Mouse (Mus musculus) forebrain, postnatal 0 days (tissue): Measurements from ENCODE around the gene Smarca1. TPM values are rescaled to one million over a fixed set of nuclear protein-coding genes. Genes with fewer than 3 reads are reported as not detected.

ENCODE experiments used
- ATAC-seq: fragments of 200-750 bp; cut with Nextera tagmentation; 2 replicates; pipeline ENCODE4 v1.8.0; 2017; ENCODE audit warnings: mild to moderate bottlenecking, moderate library complexity
- DNase-seq: peaks from one replicate; pipeline ENCODE4 v3.0.0-alpha.2; 2015
- H3K27ac ChIP-seq: fragments of 300-500 bp; sonication (generic); 2 replicates; pipeline ENCODE4 v1.5.1; 2014; ENCODE audit warnings: low read depth, mild to moderate bottlenecking, antibody characterized with exemption, low read length, moderate library complexity, mixed read lengths
- H3K27me3 ChIP-seq: fragments of 300-500 bp; sonication (generic); 2 replicates; pipeline ENCODE4 v1.6.1; 2014; ENCODE audit warnings: mild to moderate bottlenecking, low read length, mixed read lengths; ENCODE audit not compliant: insufficient read depth
- H3K36me3 ChIP-seq: fragments of 300-500 bp; sonication (generic); 2 replicates; pipeline ENCODE4 v1.6.1; 2014; ENCODE audit warnings: mild to moderate bottlenecking, moderate library complexity; ENCODE audit not compliant: insufficient read depth
- H3K4me1 ChIP-seq: fragments of 300-500 bp; sonication (generic); 2 replicates; pipeline ENCODE4 v1.6.1; 2014; ENCODE audit warnings: antibody characterized with exemption; ENCODE audit not compliant: insufficient read depth
- H3K4me2 ChIP-seq: fragments of 300-500 bp; sonication (generic); 2 replicates; pipeline ENCODE4 v1.6.1; 2014; ENCODE audit warnings: low read depth, mild to moderate bottlenecking, moderate library complexity
- H3K4me3 ChIP-seq: fragments of 300-500 bp; sonication (generic); 2 replicates; pipeline ENCODE4 v1.5.1; 2014; ENCODE audit warnings: low read depth, low read length, mixed read lengths
- H3K9ac ChIP-seq: fragments of 300-500 bp; sonication (generic); 2 replicates; pipeline ENCODE4 v1.6.1; 2014; ENCODE audit warnings: mild to moderate bottlenecking
- H3K9me3 ChIP-seq: fragments of 300-500 bp; sonication (generic); 2 replicates; pipeline ENCODE4 v1.6.1; 2016; ENCODE audit warnings: low read length
- CTCF ChIP-seq: sonication (generic); IDR thresholded peaks from 2 replicates; pipeline ENCODE4 v1.5.1; 2016; ENCODE audit warnings: antibody characterized with exemption, control low read depth, low read depth
- WGBS: fragments of 180-500 bp; shearing (Covaris S2); extraction: QIAGEN DNeasy Blood & Tissue Kit; methylation state at CpG from one replicate; pipeline ENCODE4 v1.1.7; 2014; 5-methylcytosine and 5-hydroxymethylcytosine counted together
- polyA plus RNA-seq: library from polyadenylated mRNA; unstranded; fragments of >200 nt; fragmentation: Nextera tagmentation; extraction: Ambion mirVana; gene quantifications from 2 replicates; pipeline ENCODE4 v1.2.1, GENCODE M21; 2015
- total RNA-seq: library from RNA; depleted of rRNA; stranded (reverse); fragments of >200 nt; gene quantifications from 2 replicates; pipeline ENCODE4 v1.2.3, GENCODE M21; 2014; rRNA removed

Smarca1 gene
- total and polyA plus RNA-seq, 2 experiments from 2014 or later = 28.6 to 63.1 TPM

DNA sequence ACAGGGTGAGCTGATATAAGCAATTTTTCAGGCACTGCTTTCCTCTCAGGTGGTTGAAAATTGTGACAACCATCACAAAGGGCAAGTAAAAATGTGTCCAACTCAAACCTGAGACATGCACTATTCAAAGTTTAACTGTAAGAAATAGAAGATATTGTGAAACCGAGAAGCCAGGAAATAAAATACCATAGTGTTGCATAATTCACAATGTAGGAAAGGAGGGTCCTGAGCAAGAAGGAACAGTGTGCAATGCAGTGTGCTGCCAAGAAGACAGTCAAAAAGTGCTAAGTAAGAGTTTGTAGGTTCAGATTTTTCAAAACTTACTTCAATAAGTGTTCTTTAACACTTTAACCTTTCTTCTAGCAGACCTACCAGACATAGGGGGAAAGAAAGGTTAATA is 128.3 kb downstream of the Smarca1 start:
- ATAC-seq = no peak
- TF ChIP-seq CTCF = no peak
- WGBS = 91% methylated on average over 1 of the region's 1 CpGs
- H3K36me3 ChIP-seq = no peaks in the 10 kb centered on the region
- no peak overlapping the region for H3K27ac ChIP-seq
- no peaks in the 10 kb centered on the region for H3K9me3 ChIP-seq
- H3K9ac ChIP-seq = no peak overlapping the region
- H3K4me2 ChIP-seq = no peak overlapping the region
- no peaks in the 10 kb centered on the region for H3K4me1 ChIP-seq
- H3K4me3 ChIP-seq = no peak overlapping the region
- no peaks in the 10 kb centered on the region for H3K27me3 ChIP-seq
- no peak for DNase-seq

DNA sequence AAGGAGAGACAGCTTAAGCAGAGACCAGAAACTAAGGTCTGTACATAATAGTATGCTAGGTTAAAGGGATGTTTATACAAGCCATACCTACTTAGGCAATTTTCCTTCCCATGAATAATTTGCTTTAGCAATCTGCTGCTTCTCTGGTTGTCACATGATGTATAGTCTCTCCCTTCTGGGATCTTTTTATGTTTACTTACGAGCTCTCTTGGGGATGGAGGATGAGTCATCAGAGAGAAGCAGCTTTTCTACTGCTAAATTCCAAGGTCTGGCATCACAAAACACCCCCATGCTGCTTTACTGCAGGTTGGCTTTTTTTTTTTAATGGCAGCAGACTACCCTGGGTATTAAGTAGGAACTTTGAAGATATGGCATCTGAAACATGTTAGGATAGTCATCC is 132.6 kb downstream of the Smarca1 start:
- Histone ChIP-seq H3K27me3 (no peaks in the 10 kb centered on the region), H3K4me2 (no peak overlapping the region), H3K36me3 (no peaks in the 10 kb centered on the region), H3K4me3 (no peak overlapping the region), H3K9ac (no peak overlapping the region), H3K27ac (no peak overlapping the region), H3K9me3 (no peaks in the 10 kb centered on the region), H3K4me1 (no peaks in the 10 kb centered on the region)
- WGBS = 48% methylated on average over 1 of the region's 1 CpGs
- ATAC-seq = no peak
- DNase-seq = no peak
- no peak for TF ChIP-seq CTCF

Other genes starting within 250 kb of the Smarca1 start
- gene Ocrl, start 19.4 kb upstream of the Smarca1 start, total RNA-seq = 24.8 and 36.8 TPM in 2 replicates
- gene Ocrl, start 19.4 kb upstream of the Smarca1 start, polyA plus RNA-seq = 13.2 and 21.5 TPM in 2 replicates
- 6.0 and 8.0 TPM in 2 replicates for gene Apln, start 141.9 kb upstream of the Smarca1 start, total RNA-seq
- 1.7 and 2.3 TPM in 2 replicates for gene Apln, start 141.9 kb upstream of the Smarca1 start, polyA plus RNA-seq
- gene Xpnpep2, start 215.8 kb upstream of the Smarca1 start, total RNA-seq = 0.38 and 0.62 TPM in 2 replicates
- gene Xpnpep2, start 215.8 kb upstream of the Smarca1 start, polyA plus RNA-seq = 0.76 and 0.84 TPM in 2 replicates